Mouse (Mus musculus) cerebellum, adult 2 months (tissue): ENCODE measurements around the gene Ifna4.
"Not testable (repeated sequence)": the region's sequence is repeated elsewhere in the genome, so short reads cannot be mapped to it uniquely, and the experiment has no call there.

Experiments
- CTCF ChIP-seq: fragments of 200-500 bp; IDR thresholded peaks from 2 replicates; pipeline ENCODE4 v1.5.1; 2011; ENCODE audit warnings: low read depth, mild to moderate bottlenecking, control low read depth, low read length, moderate library complexity, borderline replicate concordance; ENCODE audit not compliant: insufficient read depth
- POLR2A ChIP-seq: fragments of 200-500 bp; IDR thresholded peaks from 2 replicates; pipeline ENCODE4 v1.6.1; 2011; ENCODE audit warnings: low read length, control low read depth, borderline replicate concordance; ENCODE audit not compliant: insufficient read depth

DNA sequence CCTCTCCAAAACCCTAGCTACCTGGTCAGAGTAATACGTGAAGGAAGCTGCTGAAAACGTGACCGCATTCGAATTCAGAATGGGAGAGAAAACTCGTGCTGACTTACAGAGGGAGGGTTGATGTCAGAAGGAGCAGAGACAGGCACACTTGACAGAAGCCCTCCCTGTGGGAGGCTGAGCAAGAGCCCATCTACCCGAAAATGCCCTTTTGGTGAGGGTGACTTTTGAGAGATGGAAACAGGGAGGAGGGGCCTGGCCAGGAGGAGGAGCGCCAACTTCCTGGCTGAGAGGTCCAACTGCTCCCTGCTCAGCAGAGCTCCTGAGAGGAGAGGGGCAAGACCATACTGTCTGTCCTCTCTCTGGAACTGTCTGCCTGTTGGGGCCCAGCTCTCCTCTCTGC is 42.3 kb upstream of the Ifna4 start, which contains the start of gene Gm13285:
- not testable (repeated sequence) for TF ChIP-seq POLR2A, CTCF
